Mouse (Mus musculus): Measurements from ENCODE around the gene Cd46.

GRCm38 (mm10) chr1:195033941-195034340 lies 58.1 kb downstream of the Cd46 start:
- no peak for TF ChIP-seq CTCF (IDR thresholded peaks at IDR 0.05; ENCODE audit: borderline replicate concordance, insufficient read depth, low read length)
- TF ChIP-seq POLR2A (IDR thresholded peaks at IDR 0.05; ENCODE audit: low read depth, low read length): no peak

Data from embryonic fibroblast, embryonic 13.5 days (primary cell).